Mouse (Mus musculus) liver, embryonic 14.5 days (tissue): ENCODE measurements around the gene Rpgrip1l. TPM values are rescaled to one million over a fixed set of nuclear protein-coding genes. Genes with fewer than 3 reads are reported as not detected.

Experiments
- ATAC-seq: fragments of 200-750 bp; cut with Nextera tagmentation; 2 replicates; pipeline ENCODE4 v1.8.0; 2017; ENCODE audit warnings: moderate number of reproducible peaks, mild to moderate bottlenecking, moderate library complexity; ENCODE audit not compliant: insufficient read depth
- DNase-seq, 3 experiments: peaks; one replicate each; pipeline ENCODE4 v3.0.0-alpha.2; 2012 to 2013; ENCODE audit warnings: low read depth in 3 of 3, low spot score in 3 of 3
- H3K27ac ChIP-seq: fragments of 300-500 bp; sonication (generic); 2 replicates; pipeline ENCODE4 v1.5.1; 2014; ENCODE audit warnings: moderate library complexity, mild to moderate bottlenecking, control low read depth, inconsistent platforms
- H3K27me3 ChIP-seq: fragments of 300-500 bp; sonication (generic); 2 replicates; pipeline ENCODE4 v1.6.1; 2014; ENCODE audit warnings: mild to moderate bottlenecking, low read length, moderate library complexity; ENCODE audit not compliant: control insufficient read depth, insufficient read depth
- H3K36me3 ChIP-seq: fragments of 300-500 bp; sonication (generic); replicated peaks from 2 replicates; pipeline ENCODE4 v1.6.1; 2014; ENCODE audit warnings: low read depth; ENCODE audit not compliant: control insufficient read depth, insufficient read depth
- H3K4me1 ChIP-seq, 2 experiments: fragments of 200-500 bp in 1 of 2; fragments of 300-500 bp in 1 of 2; sonication (generic) in 1 of 2; replicated peaks; 2 replicates each; pipeline ENCODE4 v1.6.1; 2012 to 2014; ENCODE audit warnings: antibody characterized with exemption in 1 of 2, inconsistent platforms in 1 of 2, low read length in 1 of 2; ENCODE audit not compliant: control insufficient read depth in 2 of 2, insufficient read depth in 2 of 2
- H3K4me2 ChIP-seq: fragments of 300-500 bp; sonication (generic); 2 replicates; pipeline ENCODE4 v1.6.1; 2014; ENCODE audit warnings: low read depth, mild to moderate bottlenecking, control low read depth, moderate library complexity
- H3K4me3 ChIP-seq, 2 experiments: fragments of 200-500 bp in 1 of 2; fragments of 300-500 bp in 1 of 2; sonication (generic) in 1 of 2; 2 replicates each; pipeline ENCODE4 v1.5.1; 2012 to 2014; ENCODE audit warnings: low read depth in 2 of 2, low read length in 2 of 2, mild to moderate bottlenecking in 2 of 2, control low read depth in 1 of 2, inconsistent platforms in 1 of 2, moderate library complexity in 1 of 2; ENCODE audit not compliant: insufficient read depth in 1 of 2
- H3K9ac ChIP-seq: fragments of 300-500 bp; sonication (generic); replicated peaks from 2 replicates; pipeline ENCODE4 v1.6.1; 2014; ENCODE audit warnings: mild to moderate bottlenecking, control low read depth, moderate library complexity
- H3K9me3 ChIP-seq: fragments of 300-500 bp; sonication (generic); 2 replicates; pipeline ENCODE4 v1.6.1; 2016; ENCODE audit warnings: low read length, mixed read lengths; ENCODE audit not compliant: control insufficient read depth
- CTCF ChIP-seq: IDR thresholded peaks from 2 replicates; pipeline ENCODE4 v1.5.1; 2016; ENCODE audit warnings: antibody characterized with exemption, low read depth, control low read depth
- EP300 ChIP-seq: IDR thresholded peaks from 2 replicates; pipeline ENCODE4 v1.6.1; 2016; ENCODE audit warnings: antibody characterized with exemption, low read depth
- whole genome bisulfite sequencing: fragments of 180-500 bp; shearing (Covaris S2); extraction: QIAGEN DNeasy Blood & Tissue Kit; methylation state at CpG from one replicate; pipeline ENCODE4 v1.1.7; 2014; ENCODE audit not compliant: insufficient replicate concordance; 5-methylcytosine and 5-hydroxymethylcytosine counted together
- polyA plus RNA-seq, 2 experiments: library from polyadenylated mRNA; depleted of rRNA in 1 of 2; stranded (reverse) in 1 of 2; unstranded in 1 of 2; fragments of >200 nt; fragmentation: Nextera tagmentation in 1 of 2; extraction: Ambion mirVana in 1 of 2; gene quantifications; 2 replicates each; pipeline versions ENCODE4 v1.2.1 to v1.2.3; 2012 to 2014

Rpgrip1l gene
- polyA plus RNA-seq, 2 experiments = 1.1 to 3.3 TPM

GRCm38 (mm10) chr8:91344659-91345058 lies 31.6 kb upstream of the Rpgrip1l start:
- DNase-seq = no peak
- Histone ChIP-seq H3K4me1 (peaks cover 0 to 13% of the 10 kb centered on the region in 2 experiments; a peak in 2 of 4 replicates), H3K27me3 (no peaks in the 10 kb centered on the region), H3K36me3 (no peaks in the 10 kb centered on the region), H3K4me2 (no peak overlapping the region), H3K9me3 (no peaks in the 10 kb centered on the region), H3K9ac (no peak overlapping the region), H3K4me3 (no peak overlapping the region), H3K27ac (no peak overlapping the region)
- WGBS = 57% methylated on average over 11 of the region's 11 CpGs
- TF ChIP-seq CTCF (no peak), EP300 (no peak)
- no peak for ATAC-seq

- Histone ChIP-seq H3K4me1 (peaks cover 0 to 13% of the 10 kb centered on the region in 2 experiments; a peak in 2 of 4 replicates), H3K27me3 (no peaks in the 10 kb centered on the region), H3K4me3 (no peak overlapping the region), H3K27ac (no peak overlapping the region), H3K9ac (no peak overlapping the region), H3K9me3 (no peaks in the 10 kb centered on the region), H3K36me3 (no peaks in the 10 kb centered on the region), H3K4me2 (no peak overlapping the region)
- TF ChIP-seq CTCF (no peak), EP300 (no peak)
- DNase-seq (no peak), ATAC-seq (no peak)
- 68% methylated on average over 5 of the region's 5 CpGs for WGBS
Observed at GRCm38 (mm10) chr8:91342798-91343197, 29.7 kb upstream of the Rpgrip1l start.

- H3K4me2 ChIP-seq = no peak overlapping the region
- H3K36me3 ChIP-seq = no peaks in the 10 kb centered on the region
- no peaks in the 10 kb centered on the region for H3K27me3 ChIP-seq
- DNase-seq (no peak), ATAC-seq (no peak)
- H3K4me1 ChIP-seq = peaks cover 0 to 12% of the 10 kb centered on the region in 2 experiments; a peak in 2 of 4 replicates
- TF ChIP-seq CTCF (no peak), EP300 (no peak)
- H3K9ac ChIP-seq = no peak overlapping the region
- WGBS = 66% methylated on average over 5 of the region's 5 CpGs
- H3K9me3 ChIP-seq = no peaks in the 10 kb centered on the region
- H3K4me3 ChIP-seq = no peak overlapping the region
- H3K27ac ChIP-seq = no peak overlapping the region
Observed at GRCm38 (mm10) chr8:91342196-91342595, 29.1 kb upstream of the Rpgrip1l start.

- WGBS = 61% methylated on average over 1 of the region's 1 CpGs
- TF ChIP-seq EP300 = no peak
- no peak for TF ChIP-seq CTCF
- no peak overlapping the region for H3K9ac ChIP-seq
- no peaks in the 10 kb centered on the region for H3K9me3 ChIP-seq
- H3K27me3 ChIP-seq = no peaks in the 10 kb centered on the region
- H3K4me2 ChIP-seq = no peak overlapping the region
- ATAC-seq (no peak), DNase-seq (no peak)
- no peaks in the 10 kb centered on the region for H3K36me3 ChIP-seq
- peaks cover 0 to 9% of the 10 kb centered on the region in 2 experiments; a peak in 2 of 4 replicates for H3K4me1 ChIP-seq
- H3K4me3 ChIP-seq = no peak overlapping the region
- H3K27ac ChIP-seq = no peak overlapping the region
Observed at GRCm38 (mm10) chr8:91340746-91341145, 27.7 kb upstream of the Rpgrip1l start.

GRCm38 (mm10) chr8:91339651-91340050 lies 26.6 kb upstream of the Rpgrip1l start:
- Histone ChIP-seq H3K36me3 (no peaks in the 10 kb centered on the region), H3K9me3 (no peaks in the 10 kb centered on the region), H3K27me3 (no peaks in the 10 kb centered on the region), H3K9ac (no peak overlapping the region), H3K4me1 (peaks cover 0 to 9% of the 10 kb centered on the region in 2 experiments; a peak in 2 of 4 replicates), H3K4me3 (no peak overlapping the region), H3K4me2 (no peak overlapping the region), H3K27ac (no peak overlapping the region)
- ATAC-seq (no peak), DNase-seq (no peak)
- WGBS = 81% methylated on average over 8 of the region's 8 CpGs
- no peak for TF ChIP-seq CTCF
